Mouse (Mus musculus): ENCODE data around the gene Rfc5. TPM values are rescaled to one million over a fixed set of nuclear protein-coding genes. Genes with fewer than 3 reads are reported as not detected.
A peak's percentile ranks its signal among the peaks of the same experiment; 100 is the strongest.
"Not testable (repeated sequence)": the region's sequence is repeated elsewhere in the genome, so short reads cannot be mapped to it uniquely, and the experiment has no call there.

The Rfc5 gene
- 26.4 and 28.8 TPM in 2 replicates for polyA plus RNA-seq (2015; fragmentation: Nextera tagmentation; extraction: Ambion mirVana)

GRCm38 (mm10) chr5:117388877-117389276, at the start of gene Rfc5:
TSS of gene Rfc5 (minus strand) at chr5:117389047.
- no peaks in the 10 kb centered on the region for H3K9me3 ChIP-seq (ENCODE audit: control insufficient read depth, low read length)
- peak within 1 kb of the TSS; percentile 71 for H3K27ac ChIP-seq (replicated peaks)
- ATAC-seq (ENCODE audit: low FRiP score, low TSS enrichment) (peak; percentile 98), DNase-seq (ENCODE audit: low spot score) (peak; percentile 97)
- H3K4me1 ChIP-seq (replicated peaks; ENCODE audit: control insufficient read depth, insufficient read depth) = peaks cover 5% of the 10 kb centered on the region; the same call in 1 of the 2 replicates
- 0 out of 2 replicates have a peak, but pooled peaks cover 4% of the 10 kb centered on the region for H3K36me3 ChIP-seq (ENCODE audit: control insufficient read depth, insufficient read depth, low read length)
- TF ChIP-seq EP300 (optimal IDR thresholded peaks at IDR 0.05) (peak; percentile 93), CTCF (IDR thresholded peaks at IDR 0.05; ENCODE audit: low read depth) (no peak)
- peak within 1 kb of the TSS; percentile 93 for H3K9ac ChIP-seq (ENCODE audit: low read length)
- H3K4me3 ChIP-seq (ENCODE audit: low read depth, low read length) = peak within 1 kb of the TSS; percentile 75
- peak within 1 kb of the TSS; percentile 86 for H3K4me2 ChIP-seq (replicated peaks; ENCODE audit: low read depth)
- H3K27me3 ChIP-seq (ENCODE audit: control insufficient read depth, insufficient read depth, low read length) = no peaks in the 10 kb centered on the region
- WGBS = under 1% methylated on average over 44 of the region's 44 CpGs

- H3K9me3 ChIP-seq (ENCODE audit: control insufficient read depth, low read length); H3K4me3 ChIP-seq (ENCODE audit: low read depth, low read length); H3K27ac ChIP-seq (replicated peaks); H3K4me2 ChIP-seq (replicated peaks; ENCODE audit: low read depth); H3K27me3 ChIP-seq (ENCODE audit: control insufficient read depth, insufficient read depth, low read length); ATAC-seq (ENCODE audit: low FRiP score, low TSS enrichment); H3K36me3 ChIP-seq (ENCODE audit: control insufficient read depth, insufficient read depth, low read length); H3K9ac ChIP-seq (ENCODE audit: low read length); H3K4me1 ChIP-seq (replicated peaks; ENCODE audit: control insufficient read depth, insufficient read depth); DNase-seq (ENCODE audit: low spot score): not testable (repeated sequence)
- 89% methylated on average over 7 of the region's 7 CpGs for WGBS
Measured at GRCm38 (mm10) chr5:117433501-117433900, 44.7 kb upstream of the Rfc5 start.

DNA sequence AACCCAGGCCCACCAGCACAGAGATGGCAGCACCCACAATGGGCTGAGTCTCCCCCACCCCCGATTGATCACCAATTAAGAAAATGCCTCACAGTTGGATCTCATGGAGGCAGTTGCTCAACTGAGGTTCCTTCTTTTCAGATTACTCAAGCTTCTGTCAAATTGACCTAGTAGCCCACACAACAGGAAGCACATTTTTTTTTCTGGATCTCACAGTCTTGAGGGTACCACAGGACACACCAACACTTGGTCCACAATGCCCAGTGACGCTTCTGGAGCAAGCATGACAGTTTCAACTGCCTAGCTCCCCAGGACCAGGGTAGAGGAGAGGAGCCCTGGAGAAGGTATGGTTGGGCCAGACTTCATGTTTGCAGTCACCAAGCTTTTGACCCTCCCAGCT, 28.6 kb upstream of the Rfc5 start:
- no peak overlapping the region for H3K27ac ChIP-seq (replicated peaks)
- no peak overlapping the region for H3K4me3 ChIP-seq (ENCODE audit: low read depth, low read length)
- no peaks in the 10 kb centered on the region for H3K9me3 ChIP-seq (ENCODE audit: control insufficient read depth, low read length)
- no peaks in the 10 kb centered on the region for H3K4me1 ChIP-seq (replicated peaks; ENCODE audit: control insufficient read depth, insufficient read depth)
- H3K27me3 ChIP-seq (ENCODE audit: control insufficient read depth, insufficient read depth, low read length) = no peaks in the 10 kb centered on the region
- no peak overlapping the region for H3K9ac ChIP-seq (ENCODE audit: low read length)
- ATAC-seq (ENCODE audit: low FRiP score, low TSS enrichment) (no peak), DNase-seq (ENCODE audit: low spot score) (no peak)
- no peaks in the 10 kb centered on the region for H3K36me3 ChIP-seq (ENCODE audit: control insufficient read depth, insufficient read depth, low read length)
- WGBS = 72% methylated on average over 2 of the region's 2 CpGs
- H3K4me2 ChIP-seq (replicated peaks; ENCODE audit: low read depth) = no peak overlapping the region
- no peak for TF ChIP-seq EP300 (optimal IDR thresholded peaks at IDR 0.05)
- no peak for TF ChIP-seq CTCF (IDR thresholded peaks at IDR 0.05; ENCODE audit: low read depth)

DNA sequence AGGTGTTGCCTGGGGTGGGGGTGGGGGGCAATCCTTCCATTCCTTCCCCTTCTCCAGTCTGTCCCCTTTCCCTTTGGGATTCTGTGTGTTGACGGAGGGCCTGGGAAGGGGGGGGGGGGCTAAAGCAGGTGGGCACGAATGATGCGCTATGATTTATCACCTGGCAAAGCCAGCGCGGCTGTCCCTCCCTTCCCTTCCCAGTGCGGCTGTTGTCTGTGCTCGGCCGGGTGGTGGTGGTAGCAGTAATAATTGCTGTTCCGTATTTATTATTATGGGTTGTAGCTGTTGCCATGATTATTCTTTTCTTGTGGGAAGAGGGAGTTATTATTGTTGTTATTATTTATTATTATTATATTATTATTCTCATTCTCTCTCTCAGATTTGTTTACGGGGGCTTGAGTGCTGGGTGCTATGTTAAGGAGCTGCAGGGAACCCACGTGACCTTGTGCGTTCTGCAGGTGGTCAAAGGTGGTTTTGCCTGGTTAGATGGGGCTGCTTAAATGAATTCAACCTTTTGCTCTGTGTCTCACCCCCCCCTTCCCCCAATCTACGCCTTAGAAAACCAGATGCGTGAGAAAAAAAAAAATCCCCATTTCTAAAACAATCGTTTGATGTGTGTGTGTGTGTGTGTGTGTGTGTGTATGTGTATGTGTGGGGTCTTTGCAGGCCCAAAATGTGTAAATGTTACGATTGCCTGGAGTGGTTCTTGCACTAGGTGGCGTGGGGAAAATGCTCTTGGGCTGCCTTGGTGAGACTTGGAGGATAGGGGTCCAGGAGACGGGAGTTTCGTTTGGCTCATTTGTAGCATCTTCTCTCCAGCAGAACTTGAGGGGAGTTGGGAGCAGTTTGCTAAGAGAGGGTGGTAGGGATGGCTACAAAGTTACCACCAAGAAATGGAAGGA, 26.4 kb upstream of the Rfc5 start:
- Histone ChIP-seq H3K4me3 (ENCODE audit: low read depth, low read length) (no peak overlapping the region), H3K36me3 (ENCODE audit: control insufficient read depth, insufficient read depth, low read length) (no peaks in the 10 kb centered on the region), H3K4me1 (replicated peaks; ENCODE audit: control insufficient read depth, insufficient read depth) (no peaks in the 10 kb centered on the region), H3K27me3 (ENCODE audit: control insufficient read depth, insufficient read depth, low read length) (no peaks in the 10 kb centered on the region), H3K9ac (ENCODE audit: low read length) (no peak overlapping the region), H3K9me3 (ENCODE audit: control insufficient read depth, low read length) (no peaks in the 10 kb centered on the region), H3K27ac (replicated peaks) (no peak overlapping the region), H3K4me2 (replicated peaks; ENCODE audit: low read depth) (no peak overlapping the region)
- WGBS = 36% methylated on average over 19 of the region's 19 CpGs
- ATAC-seq (ENCODE audit: low FRiP score, low TSS enrichment) (no peak), DNase-seq (ENCODE audit: low spot score) (no peak)
- TF ChIP-seq CTCF (IDR thresholded peaks at IDR 0.05; ENCODE audit: low read depth) = no peak
- no peak for TF ChIP-seq EP300 (optimal IDR thresholded peaks at IDR 0.05)

- Histone ChIP-seq H3K36me3 (ENCODE audit: control insufficient read depth, insufficient read depth, low read length) (no peaks in the 10 kb centered on the region), H3K27me3 (ENCODE audit: control insufficient read depth, insufficient read depth, low read length) (no peaks in the 10 kb centered on the region), H3K4me1 (replicated peaks; ENCODE audit: control insufficient read depth, insufficient read depth) (no peaks in the 10 kb centered on the region), H3K9ac (ENCODE audit: low read length) (no peak overlapping the region), H3K4me2 (replicated peaks; ENCODE audit: low read depth) (peak overlapping the region; percentile 89), H3K27ac (replicated peaks) (no peak overlapping the region), H3K9me3 (ENCODE audit: control insufficient read depth, low read length) (no peaks in the 10 kb centered on the region), H3K4me3 (ENCODE audit: low read depth, low read length) (peak overlapping the region; percentile 51; the same call in 1 of the 2 replicates)
- TF ChIP-seq CTCF (IDR thresholded peaks at IDR 0.05; ENCODE audit: low read depth) = no peak
- TF ChIP-seq EP300 (optimal IDR thresholded peaks at IDR 0.05) = no peak
- WGBS = 1% methylated on average over 9 of the region's 10 CpGs
- DNase-seq (ENCODE audit: low spot score) (no peak), ATAC-seq (ENCODE audit: low FRiP score, low TSS enrichment) (no peak)
Measured at GRCm38 (mm10) chr5:117414611-117415010, 25.8 kb upstream of the Rfc5 start.
